Comparison of ENCODE assay signal across 28 mouse cellular contexts in genomic region chr6:63609570-63609969, GRCm38 (mm10).
DNase-seq lines count a peak whose midpoint lies in the region; ATAC-seq and TF ChIP-seq lines count a peak whose summit lies in the region.
"Had no signal": no experiment of that assay in that cellular context is flagged by ENCODE, and none has a peak within 500 bp of the region (broad histone marks: within the 10 kb centered on the region; RNA-seq: fewer than 3 reads in every experiment).

No protein-coding gene starts in this region.

- no peak overlapping the region for H3K4me3 ChIP-seq in forebrain, embryonic 16.5 days (replicated peaks; ENCODE audit: low read length)
- no peak overlapping the region for H3K4me3 ChIP-seq in forebrain, embryonic 11.5 days (ENCODE audit: low read depth, low read length)
- no peak overlapping the region for H3K4me3 ChIP-seq in limb, embryonic 14.5 days (replicated peaks; ENCODE audit: low read length)
- H3K4me3 ChIP-seq in limb, embryonic 10.5 days, result no peak overlapping the region
- no peak overlapping the region for H3K4me3 ChIP-seq in layer of hippocampus, adult 2 months
- H3K4me3 ChIP-seq in lung, adult 2 months (replicated peaks; ENCODE audit: extremely low read depth, low read depth, low read length), result no peak overlapping the region
- H3K4me3 ChIP-seq: hindbrain, embryonic 13.5 days; limb, embryonic 12.5 days; midbrain, embryonic 13.5 days; neural tube, embryonic 13.5 days; stomach, embryonic 15.5 days had no signal

- no peak for TF ChIP-seq POLR2A in limb, embryonic 14.5 days (IDR thresholded peaks at IDR 0.05; ENCODE audit: borderline replicate concordance, extremely low read depth, insufficient read depth, insufficient read length)
- no peak for TF ChIP-seq POLR2A in lung, adult 2 months (IDR thresholded peaks at IDR 0.05; ENCODE audit: borderline replicate concordance, extremely low read depth, low read depth, low read length)

- ATAC-seq in forebrain, embryonic 16.5 days, result peak; percentile 72
- no peak for ATAC-seq in forebrain, embryonic 11.5 days (replicated peaks; ENCODE audit: low FRiP score)
- no peak for ATAC-seq in limb, embryonic 14.5 days (ENCODE audit: low FRiP score, low read depth)
- ATAC-seq: CD4-positive, CD25-positive, alpha-beta regulatory T cell, adult 4 months; intestine, embryonic 16.5 days; lung, postnatal 0 days; midbrain, embryonic 13.5 days had no signal

- TF ChIP-seq CTCF in layer of hippocampus, adult 2 months (conservative IDR thresholded peaks at IDR 0.05), result no peak
- no peak for TF ChIP-seq CTCF in lung, adult 2 months (IDR thresholded peaks at IDR 0.05; ENCODE audit: insufficient read depth, low read length)

- no peaks in the 10 kb centered on the region for H3K9me3 ChIP-seq in forebrain, embryonic 16.5 days (ENCODE audit: control insufficient read depth, low read length)
- no peaks in the 10 kb centered on the region for H3K9me3 ChIP-seq in forebrain, embryonic 11.5 days (ENCODE audit: control insufficient read depth, low read length)
- no peaks in the 10 kb centered on the region for H3K9me3 ChIP-seq in limb, embryonic 14.5 days (ENCODE audit: control insufficient read depth, low read length)
- H3K9me3 ChIP-seq in limb, embryonic 10.5 days (replicated peaks), result no peaks in the 10 kb centered on the region
- H3K9me3 ChIP-seq: hindbrain, embryonic 13.5 days; limb, embryonic 12.5 days; midbrain, embryonic 13.5 days; neural tube, embryonic 13.5 days; stomach, embryonic 15.5 days had no signal

- peaks cover 3% of the 10 kb centered on the region; the same call in 1 of the 2 replicates for H3K4me1 ChIP-seq in forebrain, embryonic 16.5 days (replicated peaks; ENCODE audit: control insufficient read depth, insufficient read depth, low read length)
- H3K4me1 ChIP-seq in forebrain, embryonic 11.5 days (replicated peaks; ENCODE audit: control insufficient read depth, insufficient read depth, low read length), result no peaks in the 10 kb centered on the region
- no peaks in the 10 kb centered on the region for H3K4me1 ChIP-seq in limb, embryonic 14.5 days (ENCODE audit: control insufficient read depth, insufficient read depth, low read length)
- no peaks in the 10 kb centered on the region for H3K4me1 ChIP-seq in limb, embryonic 10.5 days
- H3K4me1 ChIP-seq in lung, adult 2 months (ENCODE audit: control insufficient read depth, insufficient read depth, low read length), result no peaks in the 10 kb centered on the region
- H3K4me1 ChIP-seq: hindbrain, embryonic 13.5 days; limb, embryonic 12.5 days; midbrain, embryonic 13.5 days; neural tube, embryonic 13.5 days; stomach, embryonic 15.5 days had no signal

- no peak overlapping the region for H3K9ac ChIP-seq in forebrain, embryonic 16.5 days (replicated peaks; ENCODE audit: low read depth, low read length)
- no peak overlapping the region for H3K9ac ChIP-seq in forebrain, embryonic 11.5 days (ENCODE audit: low read length)
- H3K9ac ChIP-seq in limb, embryonic 14.5 days (ENCODE audit: low read depth, low read length, severe bottlenecking), result no peak overlapping the region
- H3K9ac ChIP-seq: hindbrain, embryonic 13.5 days; limb, embryonic 12.5 days; midbrain, embryonic 13.5 days; neural tube, embryonic 13.5 days; stomach, embryonic 15.5 days had no signal

- 27% methylated on average over 2 of the region's 2 CpGs for WGBS in forebrain, embryonic 16.5 days
- WGBS in forebrain, embryonic 11.5 days, result 79% methylated on average over 2 of the region's 2 CpGs
- 37% methylated on average over 2 of the region's 2 CpGs for WGBS in limb, embryonic 14.5 days
- WGBS in limb, embryonic 10.5 days, result 54% methylated on average over 2 of the region's 2 CpGs
- 34% methylated on average over 2 of the region's 2 CpGs for WGBS in lung, adult 2 months

- no peaks in the 10 kb centered on the region for H3K27me3 ChIP-seq in forebrain, embryonic 16.5 days (replicated peaks; ENCODE audit: control insufficient read depth, insufficient read depth, low read length)
- no peaks in the 10 kb centered on the region for H3K27me3 ChIP-seq in forebrain, embryonic 11.5 days (ENCODE audit: control insufficient read depth, insufficient read depth, low read length)
- no peaks in the 10 kb centered on the region for H3K27me3 ChIP-seq in limb, embryonic 14.5 days (ENCODE audit: control insufficient read depth, insufficient read depth, low read length)
- H3K27me3 ChIP-seq in limb, embryonic 10.5 days (ENCODE audit: low read depth, poor library complexity, severe bottlenecking), result no peaks in the 10 kb centered on the region
- H3K27me3 ChIP-seq: hindbrain, embryonic 13.5 days; limb, embryonic 12.5 days; midbrain, embryonic 13.5 days; neural tube, embryonic 13.5 days; stomach, embryonic 15.5 days had no signal

- H3K36me3 ChIP-seq in forebrain, embryonic 16.5 days (ENCODE audit: control insufficient read depth, insufficient read depth), result no peaks in the 10 kb centered on the region
- H3K36me3 ChIP-seq in forebrain, embryonic 11.5 days (ENCODE audit: control insufficient read depth, insufficient read depth, low read length), result no peaks in the 10 kb centered on the region
- no peaks in the 10 kb centered on the region for H3K36me3 ChIP-seq in limb, embryonic 14.5 days (ENCODE audit: control insufficient read depth, insufficient read depth, low read length)
- H3K36me3 ChIP-seq in limb, embryonic 10.5 days, result no peaks in the 10 kb centered on the region
- H3K36me3 ChIP-seq: hindbrain, embryonic 13.5 days; limb, embryonic 12.5 days; midbrain, embryonic 13.5 days; neural tube, embryonic 13.5 days; stomach, embryonic 15.5 days had no signal

- no peak overlapping the region for H3K27ac ChIP-seq in forebrain, embryonic 16.5 days (ENCODE audit: low read length)
- H3K27ac ChIP-seq in forebrain, embryonic 11.5 days (ENCODE audit: low read depth, low read length), result no peak overlapping the region
- no peak overlapping the region for H3K27ac ChIP-seq in limb, embryonic 14.5 days (replicated peaks; ENCODE audit: low read depth, low read length)
- H3K27ac ChIP-seq in limb, embryonic 10.5 days, result no peak overlapping the region
- peak overlapping the region; percentile 2; the same call in 1 of the 2 replicates for H3K27ac ChIP-seq in layer of hippocampus, adult 2 months
- H3K27ac ChIP-seq: hindbrain, embryonic 13.5 days; kidney, postnatal 0 days; limb, embryonic 12.5 days; midbrain, embryonic 13.5 days; neural tube, embryonic 13.5 days; stomach, embryonic 15.5 days had no signal

- no peak overlapping the region for H3K4me2 ChIP-seq in forebrain, embryonic 16.5 days (ENCODE audit: low read length)
- H3K4me2 ChIP-seq in forebrain, embryonic 11.5 days (ENCODE audit: low read depth, low read length, severe bottlenecking), result no peak overlapping the region
- H3K4me2 ChIP-seq in limb, embryonic 14.5 days (replicated peaks; ENCODE audit: low read depth, low read length, severe bottlenecking), result no peak overlapping the region
- H3K4me2 ChIP-seq: heart, embryonic 11.5 days; hindbrain, embryonic 13.5 days; limb, embryonic 12.5 days; liver, embryonic 11.5 days; midbrain, embryonic 13.5 days; neural tube, embryonic 13.5 days; stomach, embryonic 15.5 days had no signal

- no peak for DNase-seq in forebrain, embryonic 11.5 days (ENCODE audit: low spot score)
- DNase-seq in limb, embryonic 14.5 days (ENCODE audit: low spot score), result peak; percentile 40
- DNase-seq in limb, embryonic 10.5 days (ENCODE audit: low spot score), result no peak
- DNase-seq in layer of hippocampus, adult 2 months (ENCODE audit: low spot score in 2 of 2), result peak; percentile 8 to 9
- DNase-seq in telencephalon, adult 2 months (ENCODE audit: low read depth, low spot score), result peak; percentile 8
- no peak for DNase-seq in lung, adult 2 months
- DNase-seq: adrenal gland, postnatal 14 days; cerebellum, adult 8-10 months; cerebellum, postnatal 36 days; gastrocnemius, postnatal 25 days; heart, adult 18-20 months; heart, postnatal 4 days; kidney, adult 8-10 months; kidney, postnatal 4 days; lung, postnatal 4 days; thymus, postnatal 36 days had no signal

Comparison
In these comparisons a context has a peak if more than half of its experiments do, and no peak if none do; other contexts are left out.
1. DNase-seq: peak in limb, embryonic 14.5 days (single experiment), layer of hippocampus, adult 2 months (2 of 2) and telencephalon, adult 2 months (single experiment); none in forebrain, embryonic 11.5 days (single experiment), limb, embryonic 10.5 days (single experiment) and lung, adult 2 months (single experiment).